Mouse (Mus musculus): ENCODE data around the gene Dcaf12. TPM values are rescaled to one million over a fixed set of nuclear protein-coding genes. Genes with fewer than 3 reads are reported as not detected.

Gene Dcaf12
- 24.3 and 25.9 TPM in 2 replicates for total RNA-seq (2012; rRNA removed)
- polyA plus RNA-seq (2012; ENCODE audit: insufficient read depth in 1 of 2, insufficient read length in 2 of 2, low read depth in 1 of 2, low replicate concordance in 2 of 2, missing spikeins in 1 of 2), result 10 to 100 TPM in 1 of 2 experiments, not detected in 1; 49.2 TPM

DNA sequence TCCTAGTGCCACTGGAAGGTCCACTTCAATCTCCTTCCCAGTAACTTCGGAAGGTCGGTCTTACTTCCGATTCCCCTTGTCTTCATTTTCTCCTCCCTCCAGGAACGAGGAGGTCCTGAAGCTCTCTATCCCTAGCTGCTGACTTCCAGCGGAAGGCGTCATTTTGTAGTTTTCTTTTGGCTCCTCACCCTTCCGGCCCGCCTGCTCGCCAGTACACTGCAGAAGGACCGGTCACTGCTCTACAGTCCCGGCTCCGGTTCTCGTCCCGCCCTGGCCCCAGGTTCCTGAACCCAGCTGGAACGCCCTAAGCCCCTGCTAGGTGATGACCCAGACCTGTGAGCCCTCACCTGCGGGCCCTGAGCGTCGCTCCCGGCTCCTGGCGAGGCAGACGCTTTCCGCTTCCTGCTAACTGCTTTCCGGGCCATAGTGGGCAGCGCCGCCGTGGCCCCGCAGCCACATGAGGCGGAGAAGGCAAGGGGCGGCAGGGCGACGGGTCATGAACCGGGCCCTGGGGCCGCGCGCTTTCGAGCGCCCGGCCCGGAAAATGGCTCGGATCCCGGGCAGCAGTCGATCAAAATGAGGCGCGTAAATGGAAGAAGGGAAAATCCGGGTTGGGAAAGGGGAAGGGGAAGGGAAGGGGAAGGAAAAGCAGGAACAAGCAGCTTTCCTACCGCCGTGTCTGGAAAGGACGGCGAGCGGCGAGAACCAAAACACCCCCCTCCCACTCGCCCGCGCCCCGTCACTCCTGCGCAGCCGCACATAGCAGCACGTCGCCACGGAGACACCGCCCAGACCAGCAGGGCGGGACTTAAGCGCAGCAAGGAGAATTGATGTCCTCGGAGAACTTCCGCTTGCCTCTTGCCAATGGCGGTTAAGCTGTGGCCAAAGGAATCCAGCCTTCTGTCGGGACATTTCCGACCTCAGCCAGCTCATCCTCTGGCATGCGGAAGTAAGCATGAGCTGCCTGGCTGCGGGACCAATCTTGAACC lies at the start of gene Dcaf12:
Gene Dcaf12, minus strand, starts transcription at position 749 of the 989 bp plus-strand sequence.
- TF ChIP-seq TAL1 (IDR thresholded peaks at IDR 0.05; ENCODE audit: low read length), result no peak
- 0 out of 2 replicates have a peak, but pooled peaks have one; percentile 22 for TF ChIP-seq POLR2AphosphoS5 (IDR thresholded peaks at IDR 0.05; ENCODE audit: borderline replicate concordance, low read depth, low read length)
- TF ChIP-seq USF1 (IDR thresholded peaks at IDR 0.05; ENCODE audit: low read depth, low read length), result 0 out of 2 replicates have a peak, but pooled peaks have one; percentile 30
- TF ChIP-seq TCF12 (IDR thresholded peaks at IDR 0.05; ENCODE audit: low read depth, low read length), result peak; percentile 22; the same call in 1 of the 2 replicates
- TF ChIP-seq GABPA (IDR thresholded peaks at IDR 0.05; ENCODE audit: low read depth, low read length), result no peak
- TF ChIP-seq HCFC1 (IDR thresholded peaks at IDR 0.05; ENCODE audit: low read depth, low read length), result peak; percentile 80
- TF ChIP-seq SIN3A (IDR thresholded peaks at IDR 0.05; ENCODE audit: low read length), result peak; percentile 87
- peak; percentile 75 for TF ChIP-seq ELF1 (IDR thresholded peaks at IDR 0.05; ENCODE audit: low read depth, low read length)
- TF ChIP-seq E2F4 (IDR thresholded peaks at IDR 0.05; ENCODE audit: borderline replicate concordance, low read depth, low read length), result peak; percentile 38; the same call in 1 of the 2 replicates
- 0 out of 2 replicates have a peak, but pooled peaks have one; percentile 19 for TF ChIP-seq MAX (IDR thresholded peaks at IDR 0.05; ENCODE audit: low read length)
- 0 out of 2 replicates have a peak, but pooled peaks have one; percentile 12 for TF ChIP-seq ETS1 (IDR thresholded peaks at IDR 0.05; ENCODE audit: low read depth, low read length)
- peak; percentile 51 to 77; a peak in 2 of 4 replicates for TF ChIP-seq POLR2A (IDR thresholded peaks at IDR 0.05; ENCODE audit: control insufficient read depth in 1 of 2, insufficient read depth in 1 of 2, low read depth in 1 of 2, low read length in 2 of 2, poor library complexity in 1 of 2)
- TF ChIP-seq MEF2A (IDR thresholded peaks at IDR 0.05; ENCODE audit: extremely low read depth, insufficient replicate concordance, low read depth, low read length, poor library complexity, severe bottlenecking), result peak; percentile 5; the same call in 1 of the 2 replicates
- no peak for TF ChIP-seq MYB (IDR thresholded peaks at IDR 0.05; ENCODE audit: low read depth, low read length)
- peak; percentile 81; the same call in 1 of the 2 replicates for TF ChIP-seq MAZ (IDR thresholded peaks at IDR 0.05; ENCODE audit: low read depth, low read length)
- TF ChIP-seq MYC (IDR thresholded peaks at IDR 0.05; ENCODE audit: low read depth, low read length), result peak; percentile 56; the same call in 1 of the 2 replicates
- TF ChIP-seq TBP (IDR thresholded peaks at IDR 0.05; ENCODE audit: low read depth, low read length), result peak; percentile 63; the same call in 1 of the 2 replicates
- TF ChIP-seq ZNF384 (IDR thresholded peaks at IDR 0.05; ENCODE audit: low read depth, low read length), result no peak
- TF ChIP-seq MXI1 (IDR thresholded peaks at IDR 0.05; ENCODE audit: low read depth, low read length), result peak; percentile 82
- TF ChIP-seq NRF1 (IDR thresholded peaks at IDR 0.05; ENCODE audit: insufficient read depth, low read depth, low read length, poor library complexity, severe bottlenecking), result peak; percentile 92
- TF ChIP-seq NELFE (IDR thresholded peaks at IDR 0.05; ENCODE audit: low read depth, low read length), result peak; percentile 78
- TF ChIP-seq UBTF (IDR thresholded peaks at IDR 0.05; ENCODE audit: borderline replicate concordance, insufficient read depth, low read depth, low read length), result no peak
- TF ChIP-seq POLR2AphosphoS2 (IDR thresholded peaks at IDR 0.05; ENCODE audit: low read length), result peak; percentile 67; the same call in 1 of the 2 replicates
- no peak for TF ChIP-seq ZC3H11A (IDR thresholded peaks at IDR 0.05; ENCODE audit: low read depth, low read length)
- peak; percentile 80 for TF ChIP-seq ZMIZ1 (IDR thresholded peaks at IDR 0.05; ENCODE audit: low read depth, low read length)
- peak; percentile 97 for DNase-seq (ENCODE audit: low read depth, low spot score)
- Histone ChIP-seq H3K4me1 (ENCODE audit: control insufficient read depth in 1 of 2, insufficient read depth in 2 of 2, low read length in 2 of 2) (peaks cover 7 to 26% of the 10 kb centered on the region in 2 experiments), H3K27ac (ENCODE audit: control insufficient read depth, low read depth, low read length) (peak within 1 kb of the TSS; percentile 41), H3K4me3 (ENCODE audit: control insufficient read depth in 1 of 2, insufficient read depth in 1 of 2, low read depth in 2 of 2, low read length in 2 of 2) (peak within 1 kb of the TSS; percentile 81 to 87), H3K9me3 (replicated peaks; ENCODE audit: insufficient read depth, low read length) (no peaks in the 10 kb centered on the region), H3K9ac (ENCODE audit: control insufficient read depth, low read depth, low read length, poor library complexity, severe bottlenecking) (peak within 1 kb of the TSS; percentile 87), H3K79me2 (ENCODE audit: control insufficient read depth, insufficient read depth, low read length, poor library complexity) (peaks cover 18% of the 10 kb centered on the region), H3K36me3 (ENCODE audit: control insufficient read depth in 1 of 2, insufficient read depth in 2 of 2, low read length in 2 of 2) (peaks cover 6 to 34% of the 10 kb centered on the region in 2 experiments), H3K27me3 (ENCODE audit: control insufficient read depth in 1 of 2, insufficient read depth in 2 of 2, low read length in 2 of 2) (no peaks in the 10 kb centered on the region)
